Mouse (Mus musculus): Measurements from ENCODE around the gene Rgs3.

GRCm38 (mm10) chr4:62636047-62636446 lies 76.4 kb downstream of the Rgs3 start:
- TF ChIP-seq CTCF (IDR thresholded peaks at IDR 0.05; ENCODE audit: borderline replicate concordance, insufficient read depth, low read length) = no peak
- TF ChIP-seq POLR2A (IDR thresholded peaks at IDR 0.05; ENCODE audit: low read depth, low read length) = no peak
